Mouse (Mus musculus) lung, adult 2 months (tissue): ENCODE results near the gene Fbxo42.

Experiments used
- CTCF ChIP-seq: fragments of 200-500 bp; IDR thresholded peaks from 2 replicates; pipeline ENCODE4 v1.5.1; 2011; ENCODE audit warnings: mild to moderate bottlenecking, low read length, control low read depth; ENCODE audit not compliant: insufficient read depth
- POLR2A ChIP-seq: fragments of 200-500 bp; IDR thresholded peaks from 2 replicates; pipeline ENCODE4 v1.6.1; 2011; ENCODE audit warnings: low read depth, mild to moderate bottlenecking, control low read depth, low read length, borderline replicate concordance; ENCODE audit errors: extremely low read depth

- no peak for TF ChIP-seq CTCF
- no peak for TF ChIP-seq POLR2A
Measured at GRCm38 (mm10) chr4:141213342-141213741, 65.6 kb downstream of the Fbxo42 start.
